Mouse (Mus musculus) activated CD4-positive, CD25-positive, alpha-beta regulatory T cell, adult 4 months (primary cell): ENCODE results near the gene H2al1c. TPM values are rescaled to one million over a fixed set of nuclear protein-coding genes. Genes with fewer than 3 reads are reported as not detected.

Experiments used
- polyA plus RNA-seq, 2 experiments: library from polyadenylated mRNA; unstranded; fragments of 100-300 nt; shearing (Covaris generic); gene quantifications; one replicate each; pipeline ENCODE4 v1.2.1; 2017

Gene H2al1c
- polyA plus RNA-seq, 2 experiments from 2014 or later, result not detected

Other genes with a start within 250 kb of the H2al1c start
- gene H2al1a, start 6.4 kb upstream of the H2al1c start, polyA plus RNA-seq, result not detected
- not detected for gene H2al1b, start 3.2 kb upstream of the H2al1c start, polyA plus RNA-seq
- not detected for gene H2al1d, start 3.2 kb downstream of the H2al1c start, polyA plus RNA-seq
- gene H2al1e, start 6.3 kb downstream of the H2al1c start, polyA plus RNA-seq, result not detected
- not detected for gene H2al1f, start 9.5 kb downstream of the H2al1c start, polyA plus RNA-seq
- not detected for gene H2al1g, start 12.6 kb downstream of the H2al1c start, polyA plus RNA-seq
- not detected for gene H2al1h, start 15.8 kb downstream of the H2al1c start, polyA plus RNA-seq
- gene H2al1i, start 19.0 kb downstream of the H2al1c start, polyA plus RNA-seq, result not detected
- not detected for gene H2al1j, start 22.2 kb downstream of the H2al1c start, polyA plus RNA-seq